Mouse (Mus musculus): Measurements from ENCODE around the gene 2010005H15Rik. TPM values are rescaled to one million over a fixed set of nuclear protein-coding genes. Genes with fewer than 3 reads are reported as not detected.
"Not testable (repeated sequence)": the region's sequence is repeated elsewhere in the genome, so short reads cannot be mapped to it uniquely, and the experiment has no call there.

2010005H15Rik gene
- polyA plus RNA-seq, 1 experiment from 2014 or later = 24.4 TPM

GRCm38 (mm10) chr16:36209967-36210453 is 11.3 kb upstream of the 2010005H15Rik start, which contains the start of gene Gm5416:
TSS of gene Gm5416 (plus strand) at chr16:36210403.
- ATAC-seq = no peak

GRCm38 (mm10) chr16:36260585-36260984 is 39.3 kb downstream of the 2010005H15Rik start:
- peak; percentile 12 for DNase-seq (ENCODE audit: low spot score)
- H3K9me3 ChIP-seq (ENCODE audit: low read length); H3K9ac ChIP-seq (replicated peaks; ENCODE audit: low read depth); H3K36me3 ChIP-seq (ENCODE audit: insufficient read depth, low read length); H3K4me2 ChIP-seq (replicated peaks; ENCODE audit: low read depth, low read length); ATAC-seq; H3K4me1 ChIP-seq (ENCODE audit: insufficient read depth, low read depth, low read length); H3K4me3 ChIP-seq (ENCODE audit: low read depth, low read length); H3K27me3 ChIP-seq (replicated peaks; ENCODE audit: insufficient read depth, low read length); H3K27ac ChIP-seq (ENCODE audit: low read length): not testable (repeated sequence)

More at GRCm38 (mm10) chr16:36209967-36210453, 11.3 kb upstream of the 2010005H15Rik start, which contains the start of gene Gm5416:
- Histone ChIP-seq H3K27me3 (replicated peaks; ENCODE audit: insufficient read depth, low read length) (no peaks in the 10 kb centered on the region), H3K4me3 (ENCODE audit: low read depth, low read length) (no peak within 1 kb of the TSS), H3K27ac (ENCODE audit: low read length) (no peak within 1 kb of the TSS), H3K9me3 (ENCODE audit: low read length) (no peaks in the 10 kb centered on the region), H3K4me2 (replicated peaks; ENCODE audit: low read depth, low read length) (no peak within 1 kb of the TSS), H3K36me3 (ENCODE audit: insufficient read depth, low read length) (no peaks in the 10 kb centered on the region), H3K4me1 (ENCODE audit: insufficient read depth, low read depth, low read length) (no peaks in the 10 kb centered on the region), H3K9ac (replicated peaks; ENCODE audit: low read depth) (no peak within 1 kb of the TSS)
- no peak for DNase-seq (ENCODE audit: low spot score)
- WGBS = 75% methylated on average over 2 of the region's 2 CpGs
- TF ChIP-seq EP300 (IDR thresholded peaks at IDR 0.05) = no peak
- no peak for TF ChIP-seq CTCF (IDR thresholded peaks at IDR 0.05)

- not testable (repeated sequence) for H3K4me1 ChIP-seq (ENCODE audit: insufficient read depth, low read depth, low read length); H3K27ac ChIP-seq (ENCODE audit: low read length); ATAC-seq; H3K9ac ChIP-seq (replicated peaks; ENCODE audit: low read depth); H3K27me3 ChIP-seq (replicated peaks; ENCODE audit: insufficient read depth, low read length); H3K4me2 ChIP-seq (replicated peaks; ENCODE audit: low read depth, low read length); H3K9me3 ChIP-seq (ENCODE audit: low read length); DNase-seq (ENCODE audit: low spot score); H3K4me3 ChIP-seq (ENCODE audit: low read depth, low read length); H3K36me3 ChIP-seq (ENCODE audit: insufficient read depth, low read length)
- 76% methylated on average over 4 of the region's 4 CpGs for WGBS
Observed at GRCm38 (mm10) chr16:36276796-36277195, 55.5 kb downstream of the 2010005H15Rik start, which contains the start of gene Stfa1. TSS of gene Stfa1 (plus strand) at chr16:36276951.

GRCm38 (mm10) chr16:36289140-36289539 is 67.9 kb downstream of the 2010005H15Rik start:
- no peaks in the 10 kb centered on the region for H3K36me3 ChIP-seq (ENCODE audit: insufficient read depth, low read length)
- no peaks in the 10 kb centered on the region for H3K4me1 ChIP-seq (ENCODE audit: insufficient read depth, low read depth, low read length)
- H3K9me3 ChIP-seq (ENCODE audit: low read length) = no peaks in the 10 kb centered on the region
- H3K27me3 ChIP-seq (replicated peaks; ENCODE audit: insufficient read depth, low read length) = no peaks in the 10 kb centered on the region
- no peak overlapping the region for H3K9ac ChIP-seq (replicated peaks; ENCODE audit: low read depth)
- H3K4me3 ChIP-seq (ENCODE audit: low read depth, low read length) = no peak overlapping the region
- TF ChIP-seq CTCF (IDR thresholded peaks at IDR 0.05) = no peak
- TF ChIP-seq EP300 (IDR thresholded peaks at IDR 0.05) = no peak
- WGBS = 74% methylated on average over 4 of the region's 4 CpGs
- H3K27ac ChIP-seq (ENCODE audit: low read length) = no peak overlapping the region
- no peak overlapping the region for H3K4me2 ChIP-seq (replicated peaks; ENCODE audit: low read depth, low read length)
- ATAC-seq = no peak
- no peak for DNase-seq (ENCODE audit: low spot score)

Other genes starting within 250 kb of the 2010005H15Rik start
- 16.7 and 19.0 TPM in 2 replicates for gene Kpna1, start 242.7 kb upstream of the 2010005H15Rik start, polyA plus RNA-seq (2015; fragmentation: Nextera tagmentation; extraction: Ambion mirVana)
- gene Wdr5b, start 180.3 kb upstream of the 2010005H15Rik start, polyA plus RNA-seq (2015; fragmentation: Nextera tagmentation; extraction: Ambion mirVana) = 5.4 and 5.8 TPM in 2 replicates
- gene Fam162a, start 149.9 kb upstream of the 2010005H15Rik start, polyA plus RNA-seq (2015; fragmentation: Nextera tagmentation; extraction: Ambion mirVana) = 213 and 234 TPM in 2 replicates
- 33.8 and 36.4 TPM in 2 replicates for gene Ccdc58, start 149.8 kb upstream of the 2010005H15Rik start, polyA plus RNA-seq (2015; fragmentation: Nextera tagmentation; extraction: Ambion mirVana)
- gene Csta1, start 90.2 kb upstream of the 2010005H15Rik start, polyA plus RNA-seq (2015; fragmentation: Nextera tagmentation; extraction: Ambion mirVana) = 0.04 TPM in 1 of 2 replicates, not detected in the other
- gene Stfa2l1, start 64.7 kb upstream of the 2010005H15Rik start, polyA plus RNA-seq (2015; fragmentation: Nextera tagmentation; extraction: Ambion mirVana) = 29.2 and 33.1 TPM in 2 replicates
- 45.8 and 58.3 TPM in 2 replicates for gene Gm5483, start 37.3 kb upstream of the 2010005H15Rik start, polyA plus RNA-seq (2015; fragmentation: Nextera tagmentation; extraction: Ambion mirVana)
- gene Gm5416, start 11.1 kb upstream of the 2010005H15Rik start, polyA plus RNA-seq (2015; fragmentation: Nextera tagmentation; extraction: Ambion mirVana) = 5.7 and 5.8 TPM in 2 replicates
- gene Stfa1, start 55.5 kb downstream of the 2010005H15Rik start, polyA plus RNA-seq (2015; fragmentation: Nextera tagmentation; extraction: Ambion mirVana) = 83.8 and 88.0 TPM in 2 replicates
- gene BC117090, start 112.9 kb downstream of the 2010005H15Rik start, polyA plus RNA-seq (2015; fragmentation: Nextera tagmentation; extraction: Ambion mirVana) = 0.67 TPM in 1 of 2 replicates, not detected in the other
- gene BC100530, start 146.3 kb downstream of the 2010005H15Rik start, polyA plus RNA-seq (2015; fragmentation: Nextera tagmentation; extraction: Ambion mirVana) = 54.2 and 65.9 TPM in 2 replicates
- gene Stfa2, start 187.0 kb downstream of the 2010005H15Rik start, polyA plus RNA-seq (2015; fragmentation: Nextera tagmentation; extraction: Ambion mirVana) = 19.8 and 20.5 TPM in 2 replicates
- gene Stfa3, start 233.9 kb downstream of the 2010005H15Rik start, polyA plus RNA-seq (2015; fragmentation: Nextera tagmentation; extraction: Ambion mirVana) = 14.5 and 16.1 TPM in 2 replicates